Mouse (Mus musculus): Measurements from ENCODE around the gene Kcnk18. TPM values are rescaled to one million over a fixed set of nuclear protein-coding genes. Genes with fewer than 3 reads are reported as not detected.

Gene Kcnk18
- polyA plus RNA-seq, 1 experiment from 2014 or later = not detected

DNA sequence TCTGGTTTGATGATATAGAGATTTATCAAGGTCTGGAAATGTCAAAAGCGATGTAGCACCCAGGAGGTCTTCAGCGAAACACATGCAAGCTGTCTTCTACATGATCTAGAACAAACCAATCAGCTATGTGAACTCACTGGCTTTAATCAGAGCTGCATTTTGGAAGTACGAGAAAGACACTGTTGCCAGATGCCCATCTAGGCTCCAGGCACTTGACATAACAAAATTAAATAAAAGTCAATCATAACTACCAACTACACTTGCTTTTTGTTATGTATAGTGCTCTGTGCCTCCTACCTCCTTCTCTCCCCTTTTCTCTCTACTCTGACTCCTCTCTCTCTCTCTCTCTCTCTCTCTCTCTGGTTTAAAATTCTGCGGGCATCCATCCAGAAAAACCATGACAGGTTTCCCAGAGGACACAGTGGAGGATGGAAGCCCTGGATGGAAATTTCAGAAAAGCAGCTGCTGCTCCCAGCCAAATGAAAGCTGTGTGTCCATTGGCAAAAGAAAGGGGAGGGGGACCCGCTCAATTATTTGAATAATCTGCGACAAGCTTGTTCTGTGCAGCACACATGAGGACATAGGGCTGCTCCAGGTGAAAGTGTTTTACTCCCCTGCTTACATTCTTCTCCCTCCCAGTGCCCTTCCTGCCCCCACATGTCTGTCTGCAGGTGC, 45.5 kb upstream of the Kcnk18 start:
- peaks cover 6% of the 10 kb centered on the region; the same call in 1 of the 2 replicates for H3K4me1 ChIP-seq (ENCODE audit: insufficient read depth)
- no peaks in the 10 kb centered on the region for H3K36me3 ChIP-seq (replicated peaks; ENCODE audit: insufficient read depth, low read length)
- H3K27ac ChIP-seq (ENCODE audit: low read depth) = no peak overlapping the region
- H3K9ac ChIP-seq (replicated peaks) = no peak overlapping the region
- H3K9me3 ChIP-seq (ENCODE audit: low read length) = no peaks in the 10 kb centered on the region
- ATAC-seq (no peak), DNase-seq (no peak)
- TF ChIP-seq CTCF (IDR thresholded peaks at IDR 0.05; ENCODE audit: low read depth) (no peak), EP300 (IDR thresholded peaks at IDR 0.05; ENCODE audit: low read depth) (no peak)
- no peak overlapping the region for H3K4me2 ChIP-seq (ENCODE audit: low read depth, low read length)
- H3K4me3 ChIP-seq (ENCODE audit: low read depth, low read length) = no peak overlapping the region
- peaks cover 69% of the 10 kb centered on the region for H3K27me3 ChIP-seq (ENCODE audit: insufficient read depth, low read length)
- WGBS (ENCODE audit: insufficient replicate concordance) = 15% methylated on average over 6 of the region's 6 CpGs

GRCm38 (mm10) chr19:59184000-59184399, 35.0 kb upstream of the Kcnk18 start:
- no peak overlapping the region for H3K4me2 ChIP-seq (ENCODE audit: low read depth, low read length)
- no peak overlapping the region for H3K4me3 ChIP-seq (ENCODE audit: low read depth, low read length)
- 33% methylated on average over 3 of the region's 3 CpGs for WGBS (ENCODE audit: insufficient replicate concordance)
- no peak overlapping the region for H3K9ac ChIP-seq (replicated peaks)
- ATAC-seq (no peak), DNase-seq (no peak)
- TF ChIP-seq CTCF (IDR thresholded peaks at IDR 0.05; ENCODE audit: low read depth) = no peak
- no peak for TF ChIP-seq EP300 (IDR thresholded peaks at IDR 0.05; ENCODE audit: low read depth)
- H3K27me3 ChIP-seq (ENCODE audit: insufficient read depth, low read length) = peaks cover 24% of the 10 kb centered on the region
- no peaks in the 10 kb centered on the region for H3K36me3 ChIP-seq (replicated peaks; ENCODE audit: insufficient read depth, low read length)
- H3K27ac ChIP-seq (ENCODE audit: low read depth) = no peak overlapping the region
- no peaks in the 10 kb centered on the region for H3K9me3 ChIP-seq (ENCODE audit: low read length)
- no peaks in the 10 kb centered on the region for H3K4me1 ChIP-seq (ENCODE audit: insufficient read depth)

DNA sequence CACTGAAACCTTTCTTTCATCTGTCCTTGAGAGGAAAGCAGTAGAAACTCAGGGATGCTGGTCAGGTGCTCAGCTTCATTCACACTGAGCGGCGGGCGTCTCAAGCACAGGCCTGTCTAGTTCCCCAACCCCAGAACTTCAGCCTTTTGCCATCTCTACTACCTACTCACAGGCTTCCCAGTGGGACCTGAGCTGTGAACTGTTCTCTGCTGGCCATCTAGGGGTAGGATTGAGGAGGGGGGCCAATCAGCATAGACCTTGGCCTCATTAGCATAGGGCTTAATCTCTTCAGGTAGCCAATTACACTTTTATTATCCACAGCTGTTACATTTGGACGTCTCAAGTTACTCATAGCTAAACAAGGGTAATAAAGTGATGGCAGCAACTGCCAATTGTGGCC, 30.0 kb upstream of the Kcnk18 start:
- TF ChIP-seq EP300 (IDR thresholded peaks at IDR 0.05; ENCODE audit: low read depth) (no peak), CTCF (IDR thresholded peaks at IDR 0.05; ENCODE audit: low read depth) (no peak)
- no peak overlapping the region for H3K27ac ChIP-seq (ENCODE audit: low read depth)
- H3K4me3 ChIP-seq (ENCODE audit: low read depth, low read length) = no peak overlapping the region
- DNase-seq (no peak), ATAC-seq (no peak)
- peaks cover 3% of the 10 kb centered on the region for H3K4me1 ChIP-seq (ENCODE audit: insufficient read depth)
- no peak overlapping the region for H3K4me2 ChIP-seq (ENCODE audit: low read depth, low read length)
- peaks cover 57% of the 10 kb centered on the region for H3K27me3 ChIP-seq (ENCODE audit: insufficient read depth, low read length)
- H3K9me3 ChIP-seq (ENCODE audit: low read length) = no peaks in the 10 kb centered on the region
- WGBS (ENCODE audit: insufficient replicate concordance) = 10% methylated on average over 4 of the region's 4 CpGs
- no peaks in the 10 kb centered on the region for H3K36me3 ChIP-seq (replicated peaks; ENCODE audit: insufficient read depth, low read length)
- H3K9ac ChIP-seq (replicated peaks) = no peak overlapping the region

GRCm38 (mm10) chr19:59190431-59191122, 28.4 kb upstream of the Kcnk18 start:
- H3K4me1 ChIP-seq (ENCODE audit: insufficient read depth) = peaks cover 7% of the 10 kb centered on the region
- ATAC-seq (no peak), DNase-seq (no peak)
- H3K9ac ChIP-seq (replicated peaks) = no peak overlapping the region
- no peaks in the 10 kb centered on the region for H3K9me3 ChIP-seq (ENCODE audit: low read length)
- H3K36me3 ChIP-seq (replicated peaks; ENCODE audit: insufficient read depth, low read length) = no peaks in the 10 kb centered on the region
- TF ChIP-seq CTCF (IDR thresholded peaks at IDR 0.05; ENCODE audit: low read depth) (no peak), EP300 (IDR thresholded peaks at IDR 0.05; ENCODE audit: low read depth) (no peak)
- WGBS (ENCODE audit: insufficient replicate concordance) = 4% methylated on average over 8 of the region's 8 CpGs
- H3K27ac ChIP-seq (ENCODE audit: low read depth) = no peak overlapping the region
- peaks cover 65% of the 10 kb centered on the region for H3K27me3 ChIP-seq (ENCODE audit: insufficient read depth, low read length)
- no peak overlapping the region for H3K4me2 ChIP-seq (ENCODE audit: low read depth, low read length)
- H3K4me3 ChIP-seq (ENCODE audit: low read depth, low read length) = no peak overlapping the region

DNA sequence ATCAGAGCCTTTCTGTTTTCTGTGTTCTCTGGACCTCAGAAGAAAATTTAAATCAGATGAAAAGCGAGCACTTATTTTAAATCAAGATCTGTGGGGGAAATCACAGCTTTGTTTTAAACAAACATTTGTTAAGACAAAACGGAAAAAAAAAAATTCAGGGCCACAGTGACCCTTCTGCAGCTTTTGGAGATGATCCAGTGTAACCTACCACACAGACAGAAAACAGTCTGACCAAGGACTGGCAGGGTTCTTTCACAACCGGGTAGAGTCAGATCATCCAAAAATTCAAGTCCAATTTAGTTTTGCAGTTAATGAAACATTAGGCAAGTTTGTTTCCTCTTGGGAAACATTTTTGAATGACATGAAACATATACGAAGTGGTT, 27.9 kb upstream of the Kcnk18 start:
- ATAC-seq (no peak), DNase-seq (no peak)
- H3K4me3 ChIP-seq (ENCODE audit: low read depth, low read length) = no peak overlapping the region
- peaks cover 70% of the 10 kb centered on the region for H3K27me3 ChIP-seq (ENCODE audit: insufficient read depth, low read length)
- H3K4me2 ChIP-seq (ENCODE audit: low read depth, low read length) = no peak overlapping the region
- TF ChIP-seq CTCF (IDR thresholded peaks at IDR 0.05; ENCODE audit: low read depth) (no peak), EP300 (IDR thresholded peaks at IDR 0.05; ENCODE audit: low read depth) (no peak)
- no peak overlapping the region for H3K9ac ChIP-seq (replicated peaks)
- 11% methylated on average over 4 of the region's 4 CpGs for WGBS (ENCODE audit: insufficient replicate concordance)
- no peak overlapping the region for H3K27ac ChIP-seq (ENCODE audit: low read depth)
- H3K4me1 ChIP-seq (ENCODE audit: insufficient read depth) = peaks cover 7% of the 10 kb centered on the region
- no peaks in the 10 kb centered on the region for H3K9me3 ChIP-seq (ENCODE audit: low read length)
- H3K36me3 ChIP-seq (replicated peaks; ENCODE audit: insufficient read depth, low read length) = no peaks in the 10 kb centered on the region

DNA sequence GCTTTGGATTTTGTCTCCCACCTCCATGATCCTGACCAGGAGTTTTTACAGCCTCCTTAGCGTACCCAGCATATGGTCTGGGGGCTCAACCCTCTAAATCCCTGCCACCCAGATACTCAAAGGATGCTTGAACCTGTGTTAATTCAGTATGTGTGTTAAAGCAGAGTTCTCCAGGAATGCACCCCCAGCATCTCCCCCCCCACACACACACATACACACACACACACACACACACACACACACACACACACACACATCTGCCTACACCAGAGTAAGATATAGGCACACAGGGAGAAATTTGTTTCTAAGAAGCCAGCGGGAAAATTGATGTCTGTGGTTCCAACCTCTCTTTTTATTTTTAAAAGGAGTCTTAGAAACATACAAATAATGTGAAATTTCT, 26.5 kb upstream of the Kcnk18 start:
- TF ChIP-seq EP300 (IDR thresholded peaks at IDR 0.05; ENCODE audit: low read depth) (no peak), CTCF (IDR thresholded peaks at IDR 0.05; ENCODE audit: low read depth) (no peak)
- Histone ChIP-seq H3K9ac (replicated peaks) (no peak overlapping the region), H3K27me3 (ENCODE audit: insufficient read depth, low read length) (peaks cover 83% of the 10 kb centered on the region), H3K27ac (ENCODE audit: low read depth) (no peak overlapping the region), H3K36me3 (replicated peaks; ENCODE audit: insufficient read depth, low read length) (no peaks in the 10 kb centered on the region), H3K9me3 (ENCODE audit: low read length) (no peaks in the 10 kb centered on the region), H3K4me3 (ENCODE audit: low read depth, low read length) (no peak overlapping the region), H3K4me2 (ENCODE audit: low read depth, low read length) (no peak overlapping the region), H3K4me1 (ENCODE audit: insufficient read depth) (peaks cover 7% of the 10 kb centered on the region)
- WGBS (ENCODE audit: insufficient replicate concordance) = 7% methylated on average over 2 of the region's 2 CpGs
- ATAC-seq = no peak
- no peak for DNase-seq
